ENCODE assay signal across 19 mouse cellular contexts in genomic region chr19:58036166-58036565, GRCm38 (mm10).
DNase-seq lines count a peak whose midpoint lies in the region; ATAC-seq lines count a peak whose summit lies in the region.
"Had no signal": no experiment of that assay in that cellular context is flagged by ENCODE, and none has a peak within 500 bp of the region (broad histone marks: within the 10 kb centered on the region; RNA-seq: fewer than 3 reads in every experiment).

No protein-coding gene starts in this region.

- H3K4me1 ChIP-seq in heart, embryonic 10.5 days, result no peaks in the 10 kb centered on the region
- H3K4me1 ChIP-seq in heart, embryonic 12.5 days (replicated peaks), result peaks cover 3% of the 10 kb centered on the region; the same call in 1 of the 2 replicates

- no peak overlapping the region for H3K27ac ChIP-seq in heart, embryonic 10.5 days
- H3K27ac ChIP-seq in heart, embryonic 12.5 days (ENCODE audit: poor library complexity, severe bottlenecking), result no peak overlapping the region

- no peaks in the 10 kb centered on the region for H3K36me3 ChIP-seq in heart, embryonic 10.5 days
- H3K36me3 ChIP-seq in heart, embryonic 12.5 days, result no peaks in the 10 kb centered on the region
- H3K36me3 ChIP-seq: G1E had no signal

- H3K9me3 ChIP-seq in heart, embryonic 10.5 days, result no peaks in the 10 kb centered on the region
- H3K9me3 ChIP-seq in heart, embryonic 12.5 days (replicated peaks), result no peaks in the 10 kb centered on the region

- WGBS in heart, embryonic 10.5 days, result 86% methylated on average over 3 of the region's 3 CpGs
- WGBS in heart, embryonic 12.5 days, result 83% methylated on average over 3 of the region's 3 CpGs

- ATAC-seq in heart, embryonic 12.5 days (ENCODE audit: insufficient number of reproducible peaks, low FRiP score), result no peak
- ATAC-seq: activated CD4-positive, CD25-positive, alpha-beta regulatory T cell, adult 4 months; CD4-positive, CD25-positive, alpha-beta regulatory T cell, adult 4 months; Patski had no signal

- H3K4me3 ChIP-seq in heart, embryonic 10.5 days, result no peak overlapping the region
- H3K4me3 ChIP-seq in heart, embryonic 12.5 days, result no peak overlapping the region

- H3K9ac ChIP-seq in heart, embryonic 12.5 days, result no peak overlapping the region

- peak; percentile 64 for DNase-seq in heart, adult 11 months
- no peak for DNase-seq in heart, adult 9 months (ENCODE audit: low spot score in 2 of 2)
- DNase-seq in heart, embryonic 10.5 days (ENCODE audit: low spot score), result peak; percentile 65
- DNase-seq: adrenal gland, adult 2 months; adrenal gland, adult 8-10 months; adrenal gland, postnatal 10 days; adrenal gland, postnatal 14 days; adrenal gland, postnatal 25 days; adrenal gland, postnatal 36 days; B cell, adult 2 months; cerebellum, adult 11 months; cerebellum, adult 11-12 months; cerebellum, adult 18-20 months had no signal

- no peaks in the 10 kb centered on the region for H3K27me3 ChIP-seq in heart, embryonic 10.5 days (ENCODE audit: insufficient read depth, poor library complexity, severe bottlenecking)
- no peaks in the 10 kb centered on the region for H3K27me3 ChIP-seq in heart, embryonic 12.5 days (replicated peaks)
- H3K27me3 ChIP-seq: CH12.LX, Patski had no signal

- no peak overlapping the region for H3K4me2 ChIP-seq in heart, embryonic 12.5 days

Comparison
In these comparisons a context has a peak if more than half of its experiments do, and no peak if none do; other contexts are left out.
1. DNase-seq: peak in heart, adult 11 months (single experiment) and heart, embryonic 10.5 days (single experiment); none in heart, adult 9 months (0 of 2).